Mouse (Mus musculus): ENCODE results near the gene Hebp2.
A peak's percentile ranks its signal among the peaks of the same experiment; 100 is the strongest.
"Not testable (repeated sequence)": the region's sequence is repeated elsewhere in the genome, so short reads cannot be mapped to it uniquely, and the experiment has no call there.

The Hebp2 gene

DNA sequence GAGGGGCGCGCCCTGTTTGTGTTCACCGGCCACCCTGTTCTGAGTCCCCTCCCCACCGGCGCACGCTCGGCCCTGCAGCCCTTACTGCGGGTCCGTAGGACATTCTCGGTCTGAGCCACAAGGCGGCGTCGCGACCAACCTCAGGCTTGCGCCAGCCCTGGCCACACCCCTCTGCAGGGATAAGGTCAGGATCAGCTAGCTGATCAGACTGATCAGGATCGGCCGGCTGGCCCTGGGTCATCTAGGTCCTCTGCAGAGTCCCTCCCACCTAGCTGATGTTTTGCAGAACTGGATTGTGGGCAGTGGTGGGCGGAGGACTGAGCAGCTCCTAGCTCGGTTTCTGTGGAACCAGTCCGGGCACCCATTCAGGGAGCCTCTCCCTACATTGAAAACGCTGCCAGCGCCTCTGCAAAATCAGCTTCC is at the start of gene Hebp2:
Hebp2 (minus strand) TSS at position 264 of the 423 bp plus-strand sequence.
- peak; percentile 68 to 85 for DNase-seq (ENCODE audit: inconsistent age in 2 of 2, low spot score in 1 of 2)

DNA sequence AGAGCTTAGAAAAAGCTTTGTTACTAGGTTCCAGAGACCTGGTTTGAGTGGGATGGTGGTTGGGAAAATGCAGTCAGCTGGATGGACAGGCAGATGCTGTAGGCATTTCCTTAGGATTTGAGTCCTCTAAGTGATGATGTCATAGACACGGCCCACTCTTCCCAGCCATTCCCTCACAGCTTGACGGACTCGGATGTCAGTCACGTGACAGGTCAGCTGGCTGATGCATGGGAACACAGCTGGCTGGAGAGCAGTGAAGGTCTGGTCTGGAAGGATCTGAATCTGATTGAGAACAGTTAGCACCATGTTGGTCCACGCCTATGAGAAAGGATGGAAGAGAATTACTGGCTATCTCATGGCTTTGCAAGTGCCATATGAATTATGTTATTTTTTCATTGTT is 43.6 kb upstream of the Hebp2 start:
- no peak for DNase-seq (ENCODE audit: inconsistent age in 2 of 2, low spot score in 1 of 2)

DNA sequence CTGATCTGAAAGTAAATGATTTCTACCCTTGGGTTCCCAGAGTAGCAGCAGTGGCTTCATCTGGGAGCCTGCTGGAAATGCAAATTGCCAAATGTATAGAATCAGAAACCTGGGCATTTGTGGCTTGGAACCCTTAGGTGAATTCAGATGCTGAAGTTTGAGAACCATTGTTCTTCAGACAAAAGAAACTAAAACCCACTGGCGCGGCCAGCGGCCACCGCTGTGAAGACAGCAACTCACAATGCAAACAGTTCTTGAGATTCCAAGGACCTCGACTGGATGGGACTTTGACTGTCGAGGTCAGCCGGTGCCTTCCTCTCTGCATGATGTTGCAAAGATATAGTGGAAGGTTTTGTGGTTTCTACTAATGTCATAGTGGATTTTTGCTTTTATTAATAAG is 38.3 kb upstream of the Hebp2 start:
- peak in 1 of 2 experiments; percentile 22 for DNase-seq (ENCODE audit: inconsistent age in 2 of 2, low spot score in 1 of 2)

DNA sequence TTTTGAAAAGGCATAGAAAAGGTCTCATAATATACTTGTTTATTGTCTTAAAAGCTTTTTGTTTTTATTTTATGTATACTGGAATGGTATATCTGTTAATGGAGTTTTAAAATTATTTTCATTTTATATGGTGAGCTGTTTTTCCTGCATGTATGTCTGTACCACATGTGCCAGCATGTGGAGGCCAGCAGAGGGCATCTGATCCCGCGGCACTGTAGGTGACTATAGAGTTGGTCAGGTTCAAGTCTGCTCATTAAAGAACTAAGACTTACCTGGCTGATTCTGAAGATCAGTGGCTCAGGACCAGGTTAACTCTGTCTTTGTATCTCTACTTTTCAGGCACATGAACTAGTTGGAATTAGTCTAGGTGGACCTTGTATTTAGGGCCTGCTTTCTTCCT is 26.7 kb upstream of the Hebp2 start:
- DNase-seq (ENCODE audit: inconsistent age in 2 of 2, low spot score in 1 of 2), result peak in 1 of 2 experiments; percentile 30

DNA sequence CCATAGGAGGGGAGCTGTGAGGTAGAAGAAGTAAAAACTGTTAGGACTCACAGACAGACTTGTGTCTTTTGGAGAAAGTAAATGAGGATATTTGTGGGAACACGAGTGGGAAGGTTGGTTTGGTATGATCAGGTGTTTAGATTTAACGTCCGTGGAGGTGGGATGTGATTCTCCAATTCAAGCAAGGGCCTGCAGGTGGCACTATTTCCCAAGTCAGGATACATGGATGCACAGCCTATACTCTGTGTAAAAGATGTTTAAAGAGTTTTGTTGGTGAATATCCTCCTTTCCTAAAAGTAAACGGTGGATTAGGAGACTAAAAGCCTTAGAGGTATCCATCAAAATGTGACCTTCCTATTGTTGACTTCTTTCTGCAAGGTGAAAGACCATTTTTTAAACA is 17.1 kb upstream of the Hebp2 start:
- peak; percentile 30 to 81 for DNase-seq (ENCODE audit: inconsistent age in 2 of 2, low spot score in 1 of 2)

DNA sequence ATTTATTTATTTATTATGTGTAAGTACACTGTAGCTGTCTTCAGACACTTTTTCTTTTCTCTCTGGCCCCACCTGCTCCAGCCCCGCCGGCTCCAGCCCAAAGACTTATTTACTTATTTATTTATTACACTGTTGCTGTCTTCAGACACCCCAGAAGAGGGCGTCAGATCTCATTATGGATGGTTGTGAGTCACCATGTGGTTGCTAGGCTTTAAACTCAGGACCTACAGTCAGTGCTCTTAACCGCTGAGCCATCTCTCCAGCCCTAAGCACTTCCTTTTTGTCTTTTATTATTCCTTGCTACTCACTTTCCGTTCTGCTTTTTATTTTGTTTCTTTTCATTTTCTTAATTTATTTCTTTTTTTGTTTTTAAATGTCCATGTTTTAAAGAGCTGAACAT is 15.6 kb upstream of the Hebp2 start:
- no peak for DNase-seq (ENCODE audit: inconsistent age in 2 of 2, low spot score in 1 of 2)

DNA sequence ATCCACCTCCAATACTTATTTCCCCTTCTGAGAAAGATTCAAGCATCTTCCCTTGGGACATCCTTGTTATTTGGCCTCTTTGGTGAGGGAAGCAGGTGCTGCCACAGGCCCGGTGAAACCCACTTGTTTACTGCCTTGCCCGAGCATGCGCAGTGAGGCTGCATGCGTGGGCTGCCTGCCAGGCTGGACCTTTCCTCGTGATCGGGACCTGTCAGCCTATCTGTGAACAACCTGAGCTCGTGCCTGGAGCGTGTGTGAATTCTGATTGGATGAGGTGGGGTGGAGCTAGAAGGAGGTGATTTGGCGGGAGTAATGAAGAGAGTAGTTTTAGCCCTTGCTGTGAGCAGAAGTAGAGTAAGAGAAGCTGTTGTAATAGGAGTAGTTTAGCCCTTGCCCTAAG is 13.2 kb upstream of the Hebp2 start:
- not testable (repeated sequence) for DNase-seq (ENCODE audit: inconsistent age in 2 of 2, low spot score in 1 of 2)

DNA sequence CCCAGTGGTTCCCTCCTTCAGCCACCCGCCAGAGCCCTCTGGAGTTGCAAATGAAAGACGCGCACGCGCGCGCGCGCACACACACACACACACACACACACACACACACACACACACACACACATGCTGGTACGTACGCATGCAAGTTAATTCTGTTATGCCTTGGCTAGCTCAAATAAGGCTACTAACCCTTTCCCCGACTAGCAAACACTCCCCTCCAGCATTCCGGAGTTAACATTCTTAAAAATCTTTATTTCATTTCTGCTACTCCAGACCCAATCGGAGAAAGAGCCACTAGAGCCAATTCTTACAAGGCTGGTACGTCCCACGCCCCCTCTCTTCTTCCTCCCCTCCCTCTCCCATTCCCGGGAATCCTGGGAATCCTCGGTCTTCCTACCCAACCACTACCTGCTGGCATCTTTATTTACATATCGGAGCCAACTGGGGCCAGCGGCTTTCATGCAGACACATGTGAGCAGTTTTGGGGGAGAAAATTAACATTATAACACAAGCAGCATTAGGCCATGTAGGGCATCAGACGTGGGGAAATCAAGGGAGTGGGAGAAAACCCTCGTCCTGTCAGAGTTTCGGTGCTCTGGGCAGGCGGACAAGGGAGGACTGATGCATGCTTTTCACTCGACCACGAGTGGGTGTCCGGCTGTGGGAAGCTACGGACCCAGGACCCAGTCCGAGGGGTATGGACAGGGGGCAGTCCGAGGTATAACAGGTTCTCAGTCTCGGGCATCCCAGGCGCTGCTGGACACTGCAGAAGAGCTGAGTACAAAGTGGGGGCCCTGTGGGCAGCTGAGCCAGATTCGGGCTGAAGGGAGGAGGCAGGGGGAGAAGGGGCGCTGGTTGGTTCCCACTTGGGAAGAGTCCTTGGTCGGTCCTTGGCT is 3.7 kb upstream of the Hebp2 start:
- DNase-seq (ENCODE audit: inconsistent age in 2 of 2, low spot score in 1 of 2), result no peak

DNA sequence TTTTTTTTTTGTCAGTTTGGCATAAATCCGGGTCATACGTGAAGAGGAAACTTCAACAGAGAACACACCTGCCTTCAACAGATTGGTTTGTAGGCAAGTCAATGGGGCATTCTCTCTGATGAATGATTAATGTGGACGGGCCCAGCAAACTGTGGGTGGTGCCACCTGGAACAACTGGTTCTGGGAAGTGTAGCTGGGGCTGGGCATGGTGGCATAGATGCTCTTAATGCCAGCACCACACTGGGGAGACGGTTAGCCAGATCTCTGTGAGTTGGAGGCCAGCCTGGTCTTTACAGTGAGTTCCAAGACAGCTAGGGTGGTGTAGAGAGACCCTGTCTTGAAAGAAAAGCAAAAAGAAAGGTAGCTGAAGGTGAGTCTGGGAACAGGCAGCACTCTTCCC is 1.5 kb upstream of the Hebp2 start:
- no peak for DNase-seq (ENCODE audit: inconsistent age in 2 of 2, low spot score in 1 of 2)

DNA sequence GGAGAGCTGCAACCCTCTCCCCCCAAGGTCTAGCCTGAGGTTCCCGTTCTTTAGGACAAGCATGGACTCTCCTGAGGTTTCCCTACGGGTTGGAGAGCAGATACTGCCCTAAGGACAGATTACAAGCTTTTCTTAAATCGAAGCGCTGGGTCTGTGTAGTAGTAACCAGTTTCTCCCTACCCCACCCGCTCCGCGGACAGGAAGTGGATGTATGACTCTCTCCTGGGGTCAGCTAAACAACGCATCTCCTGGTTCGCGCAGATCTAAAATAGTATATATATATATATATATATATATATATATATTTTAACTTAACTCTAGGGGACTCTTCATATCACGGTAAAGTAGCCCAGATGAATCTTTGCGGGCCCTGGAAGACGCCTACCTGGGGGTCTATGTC is 567 bp downstream of the Hebp2 start:
- DNase-seq (ENCODE audit: inconsistent age in 2 of 2, low spot score in 1 of 2), result peak in 1 of 2 experiments; percentile 37

DNA sequence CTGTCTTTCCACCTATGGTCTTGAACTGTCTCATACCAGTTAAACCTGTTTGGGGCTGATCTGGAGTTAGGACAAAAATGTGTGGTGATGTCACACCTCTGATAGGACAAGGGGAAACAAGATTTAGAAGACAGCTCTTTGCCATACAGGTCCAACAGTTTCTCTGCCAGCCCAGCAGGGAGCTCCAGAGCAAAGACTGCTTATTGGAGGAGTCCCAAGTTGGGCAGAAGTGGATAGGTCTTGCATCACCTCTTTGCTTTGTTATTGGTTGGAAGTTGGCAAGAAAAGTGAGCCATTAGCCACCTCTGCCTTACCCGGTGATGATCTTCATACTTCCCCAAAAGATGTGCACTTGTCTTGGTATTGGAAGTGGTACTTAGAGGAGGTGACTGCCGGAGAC is 9.0 kb downstream of the Hebp2 start:
- no peak for DNase-seq (ENCODE audit: inconsistent age in 2 of 2, low spot score in 1 of 2)

DNA sequence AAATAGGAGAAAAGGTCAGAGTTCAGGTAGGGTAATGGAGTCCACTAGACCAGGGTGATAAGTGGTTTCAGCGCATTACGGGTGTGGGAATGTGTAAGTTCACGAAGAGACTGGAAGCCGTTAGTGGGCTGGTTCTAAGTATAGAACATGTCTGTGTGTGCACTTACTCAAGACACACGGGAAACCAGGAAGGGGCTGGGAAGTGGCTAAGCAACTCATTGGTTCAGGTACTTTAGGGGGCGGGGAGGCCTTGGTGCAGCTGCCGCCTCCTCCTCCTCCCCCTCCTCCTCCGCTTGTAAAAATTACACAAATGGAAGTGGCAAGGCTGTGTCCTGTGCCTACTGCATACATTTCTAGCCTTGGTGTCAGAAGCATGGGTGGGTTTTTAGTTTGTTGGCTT is 13.6 kb downstream of the Hebp2 start:
- no peak for DNase-seq (ENCODE audit: inconsistent age in 2 of 2, low spot score in 1 of 2)

DNA sequence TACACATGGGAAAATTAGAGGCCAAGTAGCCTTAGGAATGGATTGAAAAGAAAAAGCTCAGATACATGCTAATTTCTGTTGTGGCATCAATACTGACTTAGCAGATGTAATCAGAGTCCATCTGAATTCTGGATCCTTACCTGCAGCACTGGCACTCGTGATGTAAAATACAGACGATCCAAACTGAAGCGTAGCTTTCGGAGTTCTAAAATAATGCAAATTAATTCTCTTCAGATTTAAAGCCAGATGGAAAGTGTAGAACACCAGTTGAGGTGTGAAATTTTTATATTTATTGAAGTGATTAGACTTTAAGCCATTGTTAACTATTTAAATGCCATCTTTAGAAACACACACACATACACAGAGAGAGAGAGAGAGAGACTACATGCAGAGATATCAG is 15.7 kb downstream of the Hebp2 start:
- no peak for DNase-seq (ENCODE audit: inconsistent age in 2 of 2, low spot score in 1 of 2)

DNA sequence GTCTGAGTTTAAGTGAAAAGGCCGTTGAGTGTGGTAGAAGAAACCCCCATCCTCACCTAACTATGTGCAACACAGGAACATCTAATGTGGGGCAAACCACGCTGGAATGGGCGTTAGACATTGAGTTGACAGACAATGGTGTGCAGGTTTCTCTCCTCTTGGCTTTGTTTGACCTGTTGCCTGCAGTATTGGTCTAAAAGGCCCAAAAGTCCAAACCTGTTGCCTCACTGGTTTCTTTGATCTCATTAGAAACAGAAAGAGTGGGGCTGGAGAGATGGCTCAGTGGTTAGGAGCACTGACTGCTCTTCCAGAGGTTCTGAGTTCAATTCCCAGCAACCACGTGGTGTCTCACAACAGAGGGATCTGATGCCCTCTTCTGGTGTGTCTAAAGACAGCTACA is 16.7 kb downstream of the Hebp2 start:
- no peak for DNase-seq (ENCODE audit: inconsistent age in 2 of 2, low spot score in 1 of 2)

DNA sequence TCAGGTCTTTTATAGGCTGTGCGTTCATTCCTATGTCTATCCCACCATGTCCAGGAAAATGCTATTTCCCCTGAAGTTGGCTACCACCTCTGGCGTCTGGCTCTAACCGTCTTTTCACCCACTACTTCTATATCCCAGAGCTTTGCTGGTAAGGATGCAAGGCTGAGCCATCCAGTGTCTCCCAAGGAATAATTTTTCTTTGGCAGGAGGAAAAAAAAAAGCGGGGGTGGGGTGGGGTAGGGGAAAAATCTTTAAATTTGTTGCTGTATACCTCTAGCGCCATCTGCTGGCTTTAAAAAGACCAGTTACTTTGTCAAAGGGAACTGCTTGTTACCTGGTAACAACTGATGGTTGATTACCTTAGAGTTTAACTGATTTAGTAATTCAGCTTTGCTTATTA is 17.4 kb downstream of the Hebp2 start:
- peak in 1 of 2 experiments; percentile 75 for DNase-seq (ENCODE audit: inconsistent age in 2 of 2, low spot score in 1 of 2)

DNA sequence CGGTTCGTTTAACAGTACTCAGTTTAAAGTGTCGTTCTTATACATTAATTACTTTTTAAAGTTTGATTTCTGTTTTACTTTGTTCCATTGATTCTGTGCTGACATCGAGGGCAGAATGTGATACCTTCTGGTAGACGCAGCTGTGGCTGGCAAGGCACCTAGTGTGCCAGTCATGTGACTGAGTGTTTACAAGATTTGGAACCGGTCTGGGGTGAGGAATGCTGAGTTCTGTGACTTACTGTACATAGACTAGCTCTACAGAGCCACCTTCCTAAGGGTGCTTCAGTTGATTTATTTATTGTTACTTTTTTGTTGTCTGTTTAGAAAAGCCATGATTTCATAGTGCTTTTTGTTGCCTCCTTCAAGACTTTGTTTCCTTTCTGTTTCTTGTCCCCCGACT is 18.1 kb downstream of the Hebp2 start:
- no peak for DNase-seq (ENCODE audit: inconsistent age in 2 of 2, low spot score in 1 of 2)

DNA sequence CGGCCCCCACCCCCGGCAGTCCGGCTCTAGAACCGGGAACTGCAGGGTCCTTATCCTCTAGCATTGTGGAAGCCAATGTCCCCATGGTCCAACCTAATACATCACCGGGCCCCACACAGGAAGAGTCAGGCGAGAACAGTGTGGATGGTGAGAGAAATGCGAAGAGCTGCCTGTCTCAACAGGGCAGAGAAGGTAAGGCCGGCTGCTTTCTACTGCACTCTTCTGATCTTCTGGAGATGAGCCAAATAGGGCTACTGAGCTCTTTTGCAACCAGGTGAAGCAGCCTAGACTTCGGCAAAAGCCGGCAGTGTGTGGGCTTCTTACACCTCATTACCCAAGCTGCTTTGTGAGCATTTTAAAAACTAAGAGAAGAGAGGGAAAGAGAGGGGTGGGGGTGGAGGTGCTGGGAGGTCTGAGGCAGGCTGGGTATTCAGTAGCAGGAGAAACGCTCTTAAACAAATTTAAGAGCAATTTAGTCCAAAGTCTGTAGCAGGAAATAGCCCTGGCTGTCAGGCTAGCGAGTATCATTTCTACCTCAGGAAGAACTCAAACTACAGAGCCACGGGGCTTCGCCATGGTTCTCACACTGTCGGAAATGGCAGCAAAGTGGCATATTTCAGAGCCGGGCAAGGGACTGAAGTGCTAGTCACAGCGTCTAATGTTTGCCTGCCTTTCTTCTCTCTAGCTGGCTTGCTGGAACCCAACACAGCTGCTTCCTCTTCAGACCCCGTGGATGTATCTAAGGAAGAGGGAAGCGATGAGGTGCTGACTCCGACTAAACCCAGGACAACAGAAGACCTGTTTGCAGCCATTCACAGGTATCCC is 18.8 kb downstream of the Hebp2 start:
- DNase-seq (ENCODE audit: inconsistent age in 2 of 2, low spot score in 1 of 2), result no peak

DNA sequence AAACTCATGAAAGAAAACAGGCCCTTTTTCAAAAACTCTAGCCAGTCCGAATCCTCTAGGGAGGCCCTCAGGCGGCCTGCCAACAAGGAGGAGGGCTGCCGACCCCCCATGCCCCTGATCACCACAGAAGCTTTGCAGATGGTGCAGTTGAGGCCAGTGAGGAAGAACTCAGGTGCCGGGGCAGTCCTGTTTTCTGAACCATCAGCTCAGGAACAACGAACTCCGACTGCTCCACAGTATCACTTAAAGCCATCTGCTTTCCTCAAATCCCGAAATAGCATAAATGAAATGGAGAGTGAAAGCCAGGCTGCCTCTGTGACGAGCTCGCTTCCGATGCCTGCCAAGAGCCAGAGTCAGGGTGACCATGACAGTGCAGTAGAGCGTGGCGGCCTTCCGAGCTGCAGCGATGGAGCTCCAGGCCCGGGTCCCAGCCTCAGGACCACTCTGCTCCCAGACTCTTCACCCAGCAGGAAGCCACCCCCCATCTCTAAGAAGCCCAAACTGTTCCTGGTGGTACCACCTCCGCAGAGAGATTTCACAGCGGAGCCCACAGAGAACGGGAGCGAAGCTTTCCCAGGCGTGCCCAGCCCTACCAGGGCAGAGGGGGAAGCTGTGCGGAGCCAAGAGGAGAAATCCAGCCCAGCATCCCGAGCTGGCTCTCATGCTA is 19.6 kb downstream of the Hebp2 start:
- no peak for DNase-seq (ENCODE audit: inconsistent age in 2 of 2, low spot score in 1 of 2)

DNA sequence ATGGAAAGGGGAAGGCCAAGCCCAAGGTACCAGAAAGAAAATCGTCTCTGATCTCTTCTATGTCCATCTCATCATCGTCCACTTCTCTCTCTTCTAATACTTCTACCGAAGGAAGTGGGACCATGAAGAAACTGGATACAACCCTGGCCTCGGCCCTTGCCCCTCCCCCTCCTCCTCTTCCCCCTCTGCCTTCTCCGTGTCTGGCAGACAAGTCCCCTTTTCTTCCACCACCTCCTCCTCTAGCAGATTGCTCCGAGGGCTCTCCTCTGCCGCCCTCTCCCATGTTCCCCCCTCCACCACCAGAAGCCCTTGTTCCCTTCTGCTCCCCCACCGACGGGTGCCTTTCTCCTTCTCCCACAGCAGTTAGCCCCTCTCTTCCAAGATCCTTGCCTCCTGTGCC is 20.1 kb downstream of the Hebp2 start:
- DNase-seq (ENCODE audit: inconsistent age in 2 of 2, low spot score in 1 of 2), result no peak

DNA sequence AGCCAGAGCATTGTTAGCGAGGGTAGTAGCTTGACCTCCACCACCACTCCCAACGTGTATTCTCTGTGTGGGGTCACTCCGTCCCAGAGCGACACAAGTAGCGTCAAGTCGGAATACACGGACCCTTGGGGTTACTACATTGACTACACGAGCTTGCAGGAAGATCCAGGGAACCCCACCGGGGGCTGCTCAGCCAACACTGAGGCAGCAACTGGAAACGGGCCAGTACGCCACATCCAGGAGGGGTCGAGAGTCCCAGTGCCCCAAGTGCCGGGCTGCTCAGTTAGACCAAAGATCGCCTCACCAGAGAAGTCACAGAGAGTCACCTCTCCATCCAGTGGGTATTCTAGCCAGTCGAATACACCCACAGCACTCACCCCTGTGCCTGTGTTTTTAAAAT is 20.6 kb downstream of the Hebp2 start:
- no peak for DNase-seq (ENCODE audit: inconsistent age in 2 of 2, low spot score in 1 of 2)

DNA sequence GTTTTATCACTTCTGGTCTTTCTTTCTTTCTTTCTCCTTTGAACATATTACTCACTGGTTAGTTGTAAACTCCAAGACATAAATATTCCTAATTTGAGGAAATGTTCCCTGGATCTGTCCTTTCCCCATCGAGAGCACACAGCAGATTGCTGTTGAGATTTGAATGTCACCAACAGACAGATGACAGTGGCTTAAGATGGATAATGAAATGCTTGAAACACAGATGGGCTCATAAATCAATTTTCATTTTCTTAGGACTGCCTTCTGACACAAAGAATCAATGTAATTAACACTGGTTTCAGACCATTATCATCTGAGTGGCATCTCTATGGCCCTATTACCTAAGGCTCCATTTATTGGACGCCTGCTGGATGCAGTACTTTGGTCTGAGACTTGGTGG is 23.3 kb downstream of the Hebp2 start:
- DNase-seq (ENCODE audit: inconsistent age in 2 of 2, low spot score in 1 of 2), result no peak

DNA sequence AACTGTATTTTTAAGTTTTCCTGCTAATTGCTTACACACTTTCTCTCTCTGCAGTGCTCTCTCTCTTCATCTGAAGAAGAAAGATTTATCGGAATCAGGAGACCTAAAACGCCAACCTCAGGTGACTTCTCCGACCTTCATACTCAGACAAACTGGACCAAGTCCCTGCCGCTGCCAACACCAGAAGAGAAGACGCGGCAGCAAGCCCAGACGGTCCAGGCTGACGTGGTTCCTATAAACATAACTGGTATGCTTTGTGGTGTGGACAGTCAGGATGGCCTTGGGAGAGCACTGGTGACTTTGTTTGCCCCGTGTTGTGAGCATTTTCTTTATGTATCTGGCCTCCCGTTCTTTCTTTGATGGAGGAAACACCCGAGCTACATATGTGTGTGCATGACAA is 34.4 kb downstream of the Hebp2 start:
- no peak for DNase-seq (ENCODE audit: inconsistent age in 2 of 2, low spot score in 1 of 2)

All from adrenal gland, adult (tissue).